Mouse (Mus musculus): ENCODE results near the gene Aoc3. TPM values are rescaled to one million over a fixed set of nuclear protein-coding genes. Genes with fewer than 3 reads are reported as not detected.

Aoc3 gene
- polyA plus RNA-seq (2014; fragmentation: Nextera tagmentation; extraction: Ambion mirVana), result 1.4 and 1.9 TPM in 2 replicates

GRCm38 (mm10) chr11:101330371-101330924, at the start of gene Aoc3:
Aoc3 (plus strand) TSS chr11:101330605.
- Histone ChIP-seq H3K27ac (replicated peaks in 1 of 2; ENCODE audit: control insufficient read depth in 1 of 2, insufficient read depth in 1 of 2, low read depth in 2 of 2, low read length in 2 of 2) (peak within 1 kb of the TSS; percentile 10 to 35; a peak in 1 of 4 replicates), H3K4me2 (ENCODE audit: low read length) (peak within 1 kb of the TSS; percentile 17; the same call in 1 of the 2 replicates), H3K27me3 (ENCODE audit: control insufficient read depth, insufficient read depth, low read length) (no peaks in the 10 kb centered on the region), H3K36me3 (ENCODE audit: control insufficient read depth, insufficient read depth, low read length) (peaks cover 7% of the 10 kb centered on the region), H3K4me3 (ENCODE audit: control insufficient read depth in 1 of 2, insufficient read depth in 1 of 2, low read depth in 1 of 2, low read length in 2 of 2) (no peak within 1 kb of the TSS), H3K4me1 (ENCODE audit: control insufficient read depth in 2 of 2, insufficient read depth in 2 of 2, low read length in 2 of 2) (peaks cover 7 to 12% of the 10 kb centered on the region in 2 experiments), H3K9ac (ENCODE audit: low read length) (no peak within 1 kb of the TSS), H3K9me3 (ENCODE audit: control insufficient read depth, low read length) (no peaks in the 10 kb centered on the region)
- ATAC-seq (ENCODE audit: insufficient number of reproducible peaks, insufficient read depth, low FRiP score, low read depth), result peak; percentile 37
- 48% methylated on average over 7 of the region's 7 CpGs for WGBS

GRCm38 (mm10) chr11:101280837-101281236, 49.6 kb upstream of the Aoc3 start:
- Histone ChIP-seq H3K4me3 (ENCODE audit: control insufficient read depth in 1 of 2, insufficient read depth in 1 of 2, low read depth in 1 of 2, low read length in 2 of 2) (no peak overlapping the region), H3K9ac (ENCODE audit: low read length) (no peak overlapping the region), H3K36me3 (ENCODE audit: control insufficient read depth, insufficient read depth, low read length) (peaks cover 8% of the 10 kb centered on the region; the same call in 1 of the 2 replicates), H3K9me3 (ENCODE audit: control insufficient read depth, low read length) (no peaks in the 10 kb centered on the region), H3K27ac (replicated peaks in 1 of 2; ENCODE audit: control insufficient read depth in 1 of 2, insufficient read depth in 1 of 2, low read depth in 2 of 2, low read length in 2 of 2) (no peak overlapping the region), H3K4me1 (ENCODE audit: control insufficient read depth in 2 of 2, insufficient read depth in 2 of 2, low read length in 2 of 2) (peaks cover 13 to 22% of the 10 kb centered on the region in 2 experiments), H3K4me2 (ENCODE audit: low read length) (no peak overlapping the region), H3K27me3 (ENCODE audit: control insufficient read depth, insufficient read depth, low read length) (no peaks in the 10 kb centered on the region)
- no peak for ATAC-seq (ENCODE audit: insufficient number of reproducible peaks, insufficient read depth, low FRiP score, low read depth)
- 48% methylated on average over 7 of the region's 7 CpGs for WGBS

- H3K4me3 ChIP-seq (ENCODE audit: control insufficient read depth in 1 of 2, insufficient read depth in 1 of 2, low read depth in 1 of 2, low read length in 2 of 2), result no peak overlapping the region
- no peak overlapping the region for H3K9ac ChIP-seq (ENCODE audit: low read length)
- no peak overlapping the region for H3K4me2 ChIP-seq (ENCODE audit: low read length)
- H3K27me3 ChIP-seq (ENCODE audit: control insufficient read depth, insufficient read depth, low read length), result no peaks in the 10 kb centered on the region
- ATAC-seq (ENCODE audit: insufficient number of reproducible peaks, insufficient read depth, low FRiP score, low read depth), result no peak
- no peak overlapping the region for H3K27ac ChIP-seq (replicated peaks in 1 of 2; ENCODE audit: control insufficient read depth in 1 of 2, insufficient read depth in 1 of 2, low read depth in 2 of 2, low read length in 2 of 2)
- H3K4me1 ChIP-seq (ENCODE audit: control insufficient read depth in 2 of 2, insufficient read depth in 2 of 2, low read length in 2 of 2), result peaks cover 6 to 8% of the 10 kb centered on the region in 2 experiments
- no peaks in the 10 kb centered on the region for H3K9me3 ChIP-seq (ENCODE audit: control insufficient read depth, low read length)
- 31% methylated on average over 5 of the region's 5 CpGs for WGBS
- H3K36me3 ChIP-seq (ENCODE audit: control insufficient read depth, insufficient read depth, low read length), result peaks cover 19% of the 10 kb centered on the region
Measured at GRCm38 (mm10) chr11:101282896-101283295, 47.5 kb upstream of the Aoc3 start.

GRCm38 (mm10) chr11:101283805-101284204, 46.6 kb upstream of the Aoc3 start:
- Histone ChIP-seq H3K4me3 (ENCODE audit: control insufficient read depth in 1 of 2, insufficient read depth in 1 of 2, low read depth in 1 of 2, low read length in 2 of 2) (no peak overlapping the region), H3K27me3 (ENCODE audit: control insufficient read depth, insufficient read depth, low read length) (no peaks in the 10 kb centered on the region), H3K36me3 (ENCODE audit: control insufficient read depth, insufficient read depth, low read length) (peaks cover 27% of the 10 kb centered on the region), H3K27ac (replicated peaks in 1 of 2; ENCODE audit: control insufficient read depth in 1 of 2, insufficient read depth in 1 of 2, low read depth in 2 of 2, low read length in 2 of 2) (no peak overlapping the region), H3K4me1 (ENCODE audit: control insufficient read depth in 2 of 2, insufficient read depth in 2 of 2, low read length in 2 of 2) (peaks cover 2 to 4% of the 10 kb centered on the region in 2 experiments; a peak in 2 of 4 replicates), H3K9me3 (ENCODE audit: control insufficient read depth, low read length) (no peaks in the 10 kb centered on the region), H3K4me2 (ENCODE audit: low read length) (no peak overlapping the region), H3K9ac (ENCODE audit: low read length) (no peak overlapping the region)
- ATAC-seq (ENCODE audit: insufficient number of reproducible peaks, insufficient read depth, low FRiP score, low read depth), result no peak
- 62% methylated on average over 4 of the region's 4 CpGs for whole genome bisulfite sequencing

GRCm38 (mm10) chr11:101287306-101287705, 43.1 kb upstream of the Aoc3 start:
- H3K9ac ChIP-seq (ENCODE audit: low read length), result no peak overlapping the region
- no peak overlapping the region for H3K27ac ChIP-seq (replicated peaks in 1 of 2; ENCODE audit: control insufficient read depth in 1 of 2, insufficient read depth in 1 of 2, low read depth in 2 of 2, low read length in 2 of 2)
- ATAC-seq (ENCODE audit: insufficient number of reproducible peaks, insufficient read depth, low FRiP score, low read depth), result no peak
- H3K9me3 ChIP-seq (ENCODE audit: control insufficient read depth, low read length), result no peaks in the 10 kb centered on the region
- no peak overlapping the region for H3K4me2 ChIP-seq (ENCODE audit: low read length)
- WGBS, result 81% methylated on average over 9 of the region's 9 CpGs
- H3K27me3 ChIP-seq (ENCODE audit: control insufficient read depth, insufficient read depth, low read length), result no peaks in the 10 kb centered on the region
- H3K4me1 ChIP-seq (ENCODE audit: control insufficient read depth in 2 of 2, insufficient read depth in 2 of 2, low read length in 2 of 2), result no peaks in the 10 kb centered on the region
- H3K36me3 ChIP-seq (ENCODE audit: control insufficient read depth, insufficient read depth, low read length), result peaks cover 62% of the 10 kb centered on the region
- H3K4me3 ChIP-seq (ENCODE audit: control insufficient read depth in 1 of 2, insufficient read depth in 1 of 2, low read depth in 1 of 2, low read length in 2 of 2), result no peak overlapping the region

- Histone ChIP-seq H3K36me3 (ENCODE audit: control insufficient read depth, insufficient read depth, low read length) (peaks cover 89% of the 10 kb centered on the region), H3K9me3 (ENCODE audit: control insufficient read depth, low read length) (no peaks in the 10 kb centered on the region), H3K27ac (replicated peaks in 1 of 2; ENCODE audit: control insufficient read depth in 1 of 2, insufficient read depth in 1 of 2, low read depth in 2 of 2, low read length in 2 of 2) (no peak overlapping the region), H3K4me2 (ENCODE audit: low read length) (no peak overlapping the region), H3K9ac (ENCODE audit: low read length) (no peak overlapping the region), H3K4me1 (ENCODE audit: control insufficient read depth in 2 of 2, insufficient read depth in 2 of 2, low read length in 2 of 2) (no peaks in the 10 kb centered on the region), H3K4me3 (ENCODE audit: control insufficient read depth in 1 of 2, insufficient read depth in 1 of 2, low read depth in 1 of 2, low read length in 2 of 2) (no peak overlapping the region), H3K27me3 (ENCODE audit: control insufficient read depth, insufficient read depth, low read length) (no peaks in the 10 kb centered on the region)
- no peak for ATAC-seq (ENCODE audit: insufficient number of reproducible peaks, insufficient read depth, low FRiP score, low read depth)
- WGBS, result 93% methylated on average over 8 of the region's 8 CpGs
Measured at GRCm38 (mm10) chr11:101291231-101291630, 39.2 kb upstream of the Aoc3 start.

GRCm38 (mm10) chr11:101295191-101295590, 35.2 kb upstream of the Aoc3 start:
- Histone ChIP-seq H3K9me3 (ENCODE audit: control insufficient read depth, low read length) (no peaks in the 10 kb centered on the region), H3K4me1 (ENCODE audit: control insufficient read depth in 2 of 2, insufficient read depth in 2 of 2, low read length in 2 of 2) (no peaks in the 10 kb centered on the region), H3K36me3 (ENCODE audit: control insufficient read depth, insufficient read depth, low read length) (peaks cover 82% of the 10 kb centered on the region), H3K4me3 (ENCODE audit: control insufficient read depth in 1 of 2, insufficient read depth in 1 of 2, low read depth in 1 of 2, low read length in 2 of 2) (no peak overlapping the region), H3K4me2 (ENCODE audit: low read length) (no peak overlapping the region), H3K9ac (ENCODE audit: low read length) (no peak overlapping the region), H3K27ac (replicated peaks in 1 of 2; ENCODE audit: control insufficient read depth in 1 of 2, insufficient read depth in 1 of 2, low read depth in 2 of 2, low read length in 2 of 2) (no peak overlapping the region), H3K27me3 (ENCODE audit: control insufficient read depth, insufficient read depth, low read length) (no peaks in the 10 kb centered on the region)
- WGBS, result 94% methylated on average over 8 of the region's 8 CpGs
- ATAC-seq (ENCODE audit: insufficient number of reproducible peaks, insufficient read depth, low FRiP score, low read depth), result no peak

- Histone ChIP-seq H3K27ac (replicated peaks in 1 of 2; ENCODE audit: control insufficient read depth in 1 of 2, insufficient read depth in 1 of 2, low read depth in 2 of 2, low read length in 2 of 2) (no peak overlapping the region), H3K36me3 (ENCODE audit: control insufficient read depth, insufficient read depth, low read length) (peaks cover 30% of the 10 kb centered on the region), H3K4me3 (ENCODE audit: control insufficient read depth in 1 of 2, insufficient read depth in 1 of 2, low read depth in 1 of 2, low read length in 2 of 2) (peak overlapping the region; percentile 76 to 92; a peak in 3 of 4 replicates), H3K27me3 (ENCODE audit: control insufficient read depth, insufficient read depth, low read length) (no peaks in the 10 kb centered on the region), H3K4me1 (ENCODE audit: control insufficient read depth in 2 of 2, insufficient read depth in 2 of 2, low read length in 2 of 2) (peaks cover 8 to 10% of the 10 kb centered on the region in 2 experiments), H3K4me2 (ENCODE audit: low read length) (peak overlapping the region; percentile 89), H3K9ac (ENCODE audit: low read length) (peak overlapping the region; percentile 86), H3K9me3 (ENCODE audit: control insufficient read depth, low read length) (no peaks in the 10 kb centered on the region)
- WGBS, result 59% methylated on average over 7 of the region's 7 CpGs
- ATAC-seq (ENCODE audit: insufficient number of reproducible peaks, insufficient read depth, low FRiP score, low read depth), result no peak
Measured at GRCm38 (mm10) chr11:101300881-101301280, 29.5 kb upstream of the Aoc3 start.

Measured in heart, embryonic 14.5 days (tissue).